Mouse (Mus musculus) MEL (cell line): ENCODE results near the gene Gm1043. TPM values are rescaled to one million over a fixed set of nuclear protein-coding genes. Genes with fewer than 3 reads are reported as not detected.

Experiments used
- DNase-seq: peaks from one replicate; pipeline ENCODE4 v3.0.0; 2011; ENCODE audit warnings: low read depth, low spot score
- H3K27ac ChIP-seq: 2 replicates; pipeline ENCODE4 v1.5.1; 2012; ENCODE audit warnings: low read depth, mild to moderate bottlenecking, control low read depth, low read length, moderate library complexity; ENCODE audit not compliant: control insufficient read depth
- H3K27me3 ChIP-seq, 2 experiments: fragments of 150-350 bp in 1 of 2; sonication (generic) in 1 of 2; 2 replicates each; pipeline ENCODE4 v1.6.1; 2012; ENCODE audit warnings: low read length in 2 of 2, mild to moderate bottlenecking in 2 of 2, improper control_type of control experiment in 1 of 2, moderate library complexity in 1 of 2; ENCODE audit not compliant: insufficient read depth in 2 of 2, control insufficient read depth in 1 of 2
- H3K36me3 ChIP-seq, 2 experiments: 2 replicates each; pipeline ENCODE4 v1.6.1; 2012 to 2014; ENCODE audit warnings: low read length in 2 of 2, improper control_type of control experiment in 1 of 2, inconsistent platforms in 1 of 2, mild to moderate bottlenecking in 1 of 2; ENCODE audit not compliant: insufficient read depth in 2 of 2, control insufficient read depth in 1 of 2
- H3K4me1 ChIP-seq, 2 experiments: fragments of 150-350 bp in 1 of 2; sonication (generic) in 1 of 2; 2 replicates each; pipeline ENCODE4 v1.6.1; 2012; ENCODE audit warnings: low read length in 2 of 2, improper control_type of control experiment in 1 of 2, mild to moderate bottlenecking in 1 of 2; ENCODE audit not compliant: insufficient read depth in 2 of 2, control insufficient read depth in 1 of 2
- H3K4me3 ChIP-seq, 2 experiments: fragments of 150-350 bp in 1 of 2; sonication (generic) in 1 of 2; 2 replicates each; pipeline ENCODE4 v1.5.1; 2012; ENCODE audit warnings: low read depth in 2 of 2, low read length in 2 of 2, mild to moderate bottlenecking in 2 of 2, moderate library complexity in 2 of 2, control low read depth in 1 of 2, improper control_type of control experiment in 1 of 2; ENCODE audit not compliant: control insufficient read depth in 1 of 2, insufficient read depth in 1 of 2
- H3K79me2 ChIP-seq: 2 replicates; pipeline ENCODE4 v1.6.1; 2012; ENCODE audit warnings: mild to moderate bottlenecking, low read length, moderate library complexity; ENCODE audit not compliant: control insufficient read depth, poor library complexity, insufficient read depth
- H3K9ac ChIP-seq: 2 replicates; pipeline ENCODE4 v1.6.1; 2012; ENCODE audit warnings: low read depth, mild to moderate bottlenecking, control low read depth, low read length, moderate library complexity; ENCODE audit not compliant: control insufficient read depth, poor library complexity, severe bottlenecking
- H3K9me3 ChIP-seq: fragments of 150-350 bp; sonication (generic); replicated peaks from 2 replicates; pipeline ENCODE4 v1.6.1; 2012; ENCODE audit warnings: mild to moderate bottlenecking, low read length, improper control_type of control experiment, moderate library complexity; ENCODE audit not compliant: insufficient read depth
- BHLHE40 ChIP-seq: IDR thresholded peaks from 2 replicates; pipeline ENCODE4 v1.6.1; 2012; ENCODE audit warnings: low read depth, mild to moderate bottlenecking, inconsistent platforms, low read length, improper control_type of control experiment, borderline replicate concordance
- CHD1 ChIP-seq: IDR thresholded peaks from 2 replicates; pipeline ENCODE4 v1.6.1; 2012; ENCODE audit warnings: low read depth, mild to moderate bottlenecking, inconsistent platforms, low read length, improper control_type of control experiment
- CHD2 ChIP-seq: IDR thresholded peaks from 2 replicates; pipeline ENCODE4 v1.6.1; 2011; ENCODE audit warnings: low read length, improper control_type of control experiment
- ETS1 ChIP-seq: IDR thresholded peaks from 2 replicates; pipeline ENCODE4 v1.6.1; 2012; ENCODE audit warnings: low read depth, mild to moderate bottlenecking, inconsistent platforms, low read length, improper control_type of control experiment, moderate library complexity
- GATA1 ChIP-seq: IDR thresholded peaks from 2 replicates; pipeline ENCODE4 v1.6.1; 2011; ENCODE audit warnings: low read depth, low read length, improper control_type of control experiment
- HCFC1 ChIP-seq: IDR thresholded peaks from 2 replicates; pipeline ENCODE4 v1.6.1; 2012; ENCODE audit warnings: low read depth, mild to moderate bottlenecking, inconsistent platforms, low read length, improper control_type of control experiment, moderate library complexity
- JUND ChIP-seq: IDR thresholded peaks from 2 replicates; pipeline ENCODE4 v1.6.1; 2011; ENCODE audit warnings: low read depth, mild to moderate bottlenecking, improper control_type of control experiment, low read length
- MAFK ChIP-seq: IDR thresholded peaks from 2 replicates; pipeline ENCODE4 v1.6.1; 2011; ENCODE audit warnings: low read depth, mild to moderate bottlenecking, low read length, improper control_type of control experiment, borderline replicate concordance
- MAX ChIP-seq: IDR thresholded peaks from 2 replicates; pipeline ENCODE4 v1.6.1; 2011; ENCODE audit warnings: low read length, improper control_type of control experiment
- MAZ ChIP-seq: IDR thresholded peaks from 2 replicates; pipeline ENCODE4 v1.6.1; 2012; ENCODE audit warnings: low read depth, mild to moderate bottlenecking, inconsistent platforms, low read length, improper control_type of control experiment
- MEF2A ChIP-seq: IDR thresholded peaks from 2 replicates; pipeline ENCODE4 v1.6.1; 2014; ENCODE audit warnings: low read depth, mild to moderate bottlenecking, inconsistent platforms, low read length, improper control_type of control experiment; ENCODE audit not compliant: poor library complexity, insufficient replicate concordance, severe bottlenecking; ENCODE audit errors: extremely low read depth
- MYB ChIP-seq: IDR thresholded peaks from 2 replicates; pipeline ENCODE4 v1.6.1; 2011; ENCODE audit warnings: mild to moderate bottlenecking, low read depth, low read length, improper control_type of control experiment
- NELFE ChIP-seq: IDR thresholded peaks from 2 replicates; pipeline ENCODE4 v1.6.1; 2011; ENCODE audit warnings: low read depth, low read length, improper control_type of control experiment
- NRF1 ChIP-seq: IDR thresholded peaks from 2 replicates; pipeline ENCODE4 v1.6.1; 2014; ENCODE audit warnings: low read depth, mild to moderate bottlenecking, inconsistent platforms, low read length, improper control_type of control experiment, moderate library complexity; ENCODE audit not compliant: poor library complexity, insufficient read depth, severe bottlenecking
- POLR2AphosphoS5 ChIP-seq: IDR thresholded peaks from 2 replicates; pipeline ENCODE4 v1.6.1; 2012; ENCODE audit warnings: low read depth, borderline replicate concordance, mild to moderate bottlenecking, inconsistent platforms, low read length, moderate library complexity, mixed read lengths
- SIN3A ChIP-seq: IDR thresholded peaks from 2 replicates; pipeline ENCODE4 v1.6.1; 2012; ENCODE audit warnings: low read length, improper control_type of control experiment, inconsistent platforms
- ZC3H11A ChIP-seq: IDR thresholded peaks from 2 replicates; pipeline ENCODE4 v1.6.1; 2012; ENCODE audit warnings: low read depth, mild to moderate bottlenecking, inconsistent platforms, low read length, improper control_type of control experiment
- ZMIZ1 ChIP-seq: IDR thresholded peaks from 2 replicates; pipeline ENCODE4 v1.6.1; 2012; ENCODE audit warnings: low read depth, mild to moderate bottlenecking, inconsistent platforms, low read length, improper control_type of control experiment, moderate library complexity
- ZNF384 ChIP-seq: IDR thresholded peaks from 2 replicates; pipeline ENCODE4 v1.6.1; 2012; ENCODE audit warnings: low read depth, mild to moderate bottlenecking, inconsistent platforms, low read length, improper control_type of control experiment
- polyA plus RNA-seq, 2 experiments: library from polyadenylated mRNA; stranded (reverse) in 1 of 2; unstranded in 1 of 2; fragments of >175 nt in 1 of 2; fragments of >200 nt in 1 of 2; gene quantifications; 2 replicates each; pipeline versions ENCODE4 v1.2.1 to v1.2.4; 2012; ENCODE audit warnings: low replicate concordance in 2 of 2, low read depth in 1 of 2; ENCODE audit not compliant: insufficient read length in 2 of 2, insufficient read depth in 1 of 2, missing spikeins in 1 of 2
- total RNA-seq: library from RNA; depleted of rRNA; stranded (reverse); fragments of 300-350 nt; gene quantifications from 2 replicates; pipeline ENCODE4 v1.2.3, GENCODE M21; 2012

Gene Gm1043
- total and polyA plus RNA-seq, 3 experiments = not detected

DNA sequence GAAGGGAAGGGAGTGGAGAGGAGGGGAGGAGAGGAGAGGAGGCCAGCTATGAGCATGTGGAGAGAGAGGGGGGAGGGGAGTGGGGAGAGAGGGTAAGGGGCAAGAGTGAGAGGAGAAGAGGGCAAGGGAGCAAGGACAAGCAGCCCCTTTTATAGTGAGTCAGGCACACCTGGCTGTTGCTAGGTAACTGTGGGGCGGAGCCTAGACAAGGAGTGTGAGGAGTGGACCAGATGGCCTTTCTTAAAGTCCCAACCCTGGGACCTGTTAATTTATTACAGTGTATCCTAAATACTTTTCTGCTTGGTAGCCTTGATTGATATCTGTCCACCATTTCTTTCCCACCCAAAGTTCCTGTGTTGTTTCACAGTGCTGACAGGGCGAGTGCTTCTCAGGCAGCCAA is 36.1 kb upstream of the Gm1043 start:
- DNase-seq = no peak
- no peak overlapping the region for H3K4me3 ChIP-seq
- H3K79me2 ChIP-seq = no peaks in the 10 kb centered on the region
- no peaks in the 10 kb centered on the region for H3K9me3 ChIP-seq
- no peaks in the 10 kb centered on the region for H3K4me1 ChIP-seq
- no peak overlapping the region for H3K9ac ChIP-seq
- TF ChIP-seq CHD2 = no peak
- no peak for TF ChIP-seq GATA1
- no peak for TF ChIP-seq MAX
- no peaks in the 10 kb centered on the region for H3K27me3 ChIP-seq
- no peak overlapping the region for H3K27ac ChIP-seq
- H3K36me3 ChIP-seq = no peaks in the 10 kb centered on the region

DNA sequence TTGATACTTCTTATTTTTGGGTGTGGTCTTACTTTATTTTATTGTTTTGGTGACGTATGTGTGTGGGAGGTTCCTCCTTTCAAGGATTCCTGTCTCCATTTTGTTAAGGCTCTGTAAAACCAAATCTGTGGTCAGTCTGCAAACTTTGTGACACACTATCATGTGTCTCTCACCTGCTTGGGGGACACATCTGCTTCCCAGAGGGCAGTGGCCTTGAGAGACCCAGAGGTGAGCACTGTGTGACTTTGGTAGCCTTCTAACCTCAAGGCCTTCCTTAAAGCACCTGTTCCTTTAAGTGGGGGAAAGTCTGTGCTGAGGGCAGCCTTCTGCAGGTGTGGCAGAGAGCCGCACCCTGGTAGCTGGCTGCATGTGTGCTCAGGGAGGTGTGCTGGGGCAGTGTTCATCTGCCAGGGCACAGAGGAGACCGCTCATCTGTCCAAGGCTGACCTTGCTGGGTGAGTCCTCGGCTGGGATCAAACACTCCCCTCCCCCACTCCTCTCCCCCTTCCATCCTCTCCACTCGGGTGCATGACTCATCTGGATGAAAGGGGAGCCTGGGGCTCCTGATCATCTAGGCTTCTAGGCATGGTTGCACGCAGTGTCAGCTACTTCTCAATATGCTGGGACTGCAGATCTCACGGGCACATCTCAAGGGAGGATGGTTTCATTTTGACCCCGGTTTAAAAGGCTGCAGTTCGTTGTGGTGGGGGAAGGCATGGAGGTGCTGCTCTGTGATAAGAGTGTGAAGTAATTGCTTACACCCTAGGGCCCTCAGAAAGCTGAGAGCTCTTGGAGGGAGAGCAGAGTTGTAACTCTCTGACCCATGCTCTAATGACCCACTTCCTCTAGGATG is 34.4 kb upstream of the Gm1043 start:
- no peaks in the 10 kb centered on the region for H3K4me1 ChIP-seq
- no peak for TF ChIP-seq ETS1
- TF ChIP-seq MYB = no peak
- no peak for TF ChIP-seq MAZ
- TF ChIP-seq ZNF384 = no peak
- no peak for TF ChIP-seq BHLHE40
- no peak for TF ChIP-seq NRF1
- no peak for TF ChIP-seq HCFC1
- TF ChIP-seq CHD2 = no peak
- TF ChIP-seq ZMIZ1 = no peak
- TF ChIP-seq POLR2AphosphoS5 = no peak
- no peak for TF ChIP-seq JUND
- no peak for TF ChIP-seq SIN3A
- TF ChIP-seq ZC3H11A = no peak
- TF ChIP-seq MEF2A = no peak
- TF ChIP-seq MAFK = no peak
- TF ChIP-seq CHD1 = no peak
- no peak for TF ChIP-seq MAX
- TF ChIP-seq NELFE = no peak
- no peak for DNase-seq
- no peaks in the 10 kb centered on the region for H3K36me3 ChIP-seq
- no peak overlapping the region for H3K4me3 ChIP-seq
- H3K9me3 ChIP-seq = no peaks in the 10 kb centered on the region
- H3K27me3 ChIP-seq = no peaks in the 10 kb centered on the region
- H3K27ac ChIP-seq = no peak overlapping the region
- no peaks in the 10 kb centered on the region for H3K79me2 ChIP-seq
- H3K9ac ChIP-seq = no peak overlapping the region
